Mouse (Mus musculus): ENCODE measurements around the gene Atp13a4.

- no peak for TF ChIP-seq HCFC1 (IDR thresholded peaks at IDR 0.05; ENCODE audit: borderline replicate concordance, insufficient read depth, low read length)
- TF ChIP-seq MAFK (IDR thresholded peaks at IDR 0.05; ENCODE audit: insufficient read depth, low read depth, low read length), result no peak
- no peak for TF ChIP-seq CHD2 (IDR thresholded peaks at IDR 0.05; ENCODE audit: low read depth, low read length)
- TF ChIP-seq ZNF384 (IDR thresholded peaks at IDR 0.05; ENCODE audit: low read depth, low read length), result no peak
- no peak for TF ChIP-seq ZC3H11A (IDR thresholded peaks at IDR 0.05; ENCODE audit: borderline replicate concordance, low read depth, low read length)
Observed at GRCm38 (mm10) chr16:29535866-29536265, 8.8 kb downstream of the Atp13a4 start.

Measured in ES-E14 (cell line).